Mouse (Mus musculus): ENCODE results near the gene Ltbp3. TPM values are rescaled to one million over a fixed set of nuclear protein-coding genes. Genes with fewer than 3 reads are reported as not detected.

The Ltbp3 gene
- polyA plus RNA-seq, 1 experiment: 136 TPM

DNA sequence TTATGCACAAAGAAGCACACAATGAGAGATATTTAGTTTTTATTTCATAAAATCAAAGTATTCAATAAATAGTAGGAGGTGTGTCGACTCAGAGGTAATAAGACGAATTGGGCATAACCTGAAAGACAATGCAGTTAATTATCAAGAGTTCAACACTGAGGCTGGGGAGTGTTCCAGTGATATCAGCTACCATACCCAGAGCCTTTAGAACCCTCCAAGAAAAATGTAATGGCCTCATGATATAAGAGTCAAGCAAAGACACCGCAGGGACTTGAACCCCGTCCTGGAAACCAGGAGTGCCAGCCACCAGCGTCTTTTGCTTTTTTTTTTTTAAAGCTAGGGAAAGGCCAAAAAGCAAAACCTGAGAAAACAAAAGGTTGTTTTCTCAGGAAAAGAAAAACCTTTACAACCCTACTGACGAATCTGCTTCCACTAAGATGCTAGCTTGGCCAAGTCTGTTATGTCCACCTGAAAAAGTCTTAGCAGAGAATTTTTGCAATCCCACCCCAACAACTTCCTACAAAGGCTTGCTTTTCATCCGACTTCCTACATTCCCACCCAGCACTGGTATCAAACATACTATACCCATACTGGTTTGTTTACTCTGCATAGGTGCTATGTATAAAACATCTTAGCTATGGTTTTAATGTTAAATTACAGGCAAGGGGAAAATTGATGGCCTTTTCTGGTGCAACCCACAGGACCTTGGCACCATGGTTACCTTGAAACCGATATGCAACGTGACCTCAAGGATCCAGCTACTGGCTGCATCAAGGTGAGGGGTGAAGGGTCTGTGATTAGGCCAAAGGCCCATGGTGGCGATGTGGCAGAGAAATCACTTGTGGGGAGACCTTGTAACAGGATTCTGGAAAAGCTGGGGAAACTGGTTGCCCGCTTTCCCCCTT lies 55.2 kb downstream of the Ltbp3 start:
- peak overlapping the region; percentile 20 for H3K27ac ChIP-seq (ENCODE audit: insufficient read depth, low read length)
- peak overlapping the region; percentile 95 for H3K4me3 ChIP-seq (ENCODE audit: insufficient read depth, low read length)
- no peaks in the 10 kb centered on the region for H3K4me1 ChIP-seq (ENCODE audit: control insufficient read depth, insufficient read depth, low read length)
- no peak for TF ChIP-seq CTCF (IDR thresholded peaks at IDR 0.05; ENCODE audit: borderline replicate concordance, insufficient read depth, low read length)
- TF ChIP-seq POLR2A (IDR thresholded peaks at IDR 0.05; ENCODE audit: low read depth, low read length): peak; percentile 63

DNA sequence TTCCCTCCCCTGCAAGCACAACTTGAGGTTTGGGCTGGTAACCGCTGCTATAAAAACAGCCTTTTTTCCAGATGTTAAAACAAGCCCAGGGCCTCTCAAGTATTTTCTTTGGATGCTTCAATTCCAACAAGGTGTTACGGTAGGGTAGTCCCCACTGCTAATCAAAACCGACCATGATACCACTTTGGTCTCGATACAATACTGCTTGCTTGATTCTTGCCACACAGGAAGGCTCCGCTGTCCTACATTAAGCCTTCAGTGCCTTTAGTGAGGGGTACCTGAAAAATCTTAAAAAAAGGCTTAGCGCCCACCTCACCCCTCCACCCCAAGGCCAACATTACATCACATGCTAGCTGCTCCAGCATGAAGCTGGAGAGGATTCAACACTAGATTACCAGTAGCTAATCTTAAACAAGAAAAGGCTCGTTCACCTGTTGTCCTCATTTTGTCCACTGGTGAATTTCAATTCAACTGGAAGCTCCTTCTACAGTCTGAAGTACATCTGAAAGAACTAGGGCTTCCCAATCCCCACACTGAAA lies 55.9 kb downstream of the Ltbp3 start:
- Histone ChIP-seq H3K27ac (ENCODE audit: insufficient read depth, low read length) (peak overlapping the region; percentile 20), H3K4me3 (ENCODE audit: insufficient read depth, low read length) (peak overlapping the region; percentile 95), H3K4me1 (ENCODE audit: control insufficient read depth, insufficient read depth, low read length) (no peaks in the 10 kb centered on the region)
- TF ChIP-seq CTCF (IDR thresholded peaks at IDR 0.05; ENCODE audit: borderline replicate concordance, insufficient read depth, low read length): no peak
- peak; percentile 64 for TF ChIP-seq POLR2A (IDR thresholded peaks at IDR 0.05; ENCODE audit: low read depth, low read length)

DNA sequence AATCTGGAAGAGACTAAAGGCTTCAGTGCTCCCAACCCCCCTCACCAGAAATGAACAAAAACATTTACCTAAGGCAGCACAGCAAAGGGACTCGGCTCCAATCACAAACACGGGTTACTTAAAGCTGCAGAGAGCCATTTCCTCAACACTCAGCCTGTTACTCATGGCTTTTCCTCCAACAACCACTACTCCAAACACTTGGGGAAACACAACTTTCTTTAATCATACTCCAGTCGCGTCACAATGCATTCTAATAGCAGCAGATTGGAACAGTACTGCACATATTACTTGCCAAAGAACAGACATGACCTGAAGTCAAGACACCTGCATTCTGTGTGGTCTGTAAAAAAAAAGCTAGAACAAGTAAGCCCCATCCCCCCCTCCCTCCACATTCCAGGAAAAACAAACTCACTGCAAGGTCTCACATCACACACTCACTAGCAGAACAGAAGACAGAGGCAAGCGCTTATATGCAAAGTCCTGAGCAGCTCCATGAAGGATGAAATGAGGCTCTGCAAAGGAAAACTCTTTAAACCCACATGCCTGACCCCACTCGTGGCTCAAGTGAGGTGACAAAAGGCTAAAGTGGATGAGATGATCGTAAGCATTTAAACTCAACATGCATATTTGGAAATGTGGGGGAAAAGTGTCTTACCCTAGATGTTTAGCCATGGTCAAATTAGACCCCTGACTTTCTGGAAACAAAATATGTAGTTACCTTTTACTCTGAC lies 56.8 kb downstream of the Ltbp3 start:
- Histone ChIP-seq H3K4me3 (ENCODE audit: insufficient read depth, low read length) (peak overlapping the region; percentile 95), H3K27ac (ENCODE audit: insufficient read depth, low read length) (peak overlapping the region; percentile 20), H3K4me1 (ENCODE audit: control insufficient read depth, insufficient read depth, low read length) (no peaks in the 10 kb centered on the region)
- no peak for TF ChIP-seq CTCF (IDR thresholded peaks at IDR 0.05; ENCODE audit: borderline replicate concordance, insufficient read depth, low read length)
- peak; percentile 66 for TF ChIP-seq POLR2A (IDR thresholded peaks at IDR 0.05; ENCODE audit: low read depth, low read length)

DNA sequence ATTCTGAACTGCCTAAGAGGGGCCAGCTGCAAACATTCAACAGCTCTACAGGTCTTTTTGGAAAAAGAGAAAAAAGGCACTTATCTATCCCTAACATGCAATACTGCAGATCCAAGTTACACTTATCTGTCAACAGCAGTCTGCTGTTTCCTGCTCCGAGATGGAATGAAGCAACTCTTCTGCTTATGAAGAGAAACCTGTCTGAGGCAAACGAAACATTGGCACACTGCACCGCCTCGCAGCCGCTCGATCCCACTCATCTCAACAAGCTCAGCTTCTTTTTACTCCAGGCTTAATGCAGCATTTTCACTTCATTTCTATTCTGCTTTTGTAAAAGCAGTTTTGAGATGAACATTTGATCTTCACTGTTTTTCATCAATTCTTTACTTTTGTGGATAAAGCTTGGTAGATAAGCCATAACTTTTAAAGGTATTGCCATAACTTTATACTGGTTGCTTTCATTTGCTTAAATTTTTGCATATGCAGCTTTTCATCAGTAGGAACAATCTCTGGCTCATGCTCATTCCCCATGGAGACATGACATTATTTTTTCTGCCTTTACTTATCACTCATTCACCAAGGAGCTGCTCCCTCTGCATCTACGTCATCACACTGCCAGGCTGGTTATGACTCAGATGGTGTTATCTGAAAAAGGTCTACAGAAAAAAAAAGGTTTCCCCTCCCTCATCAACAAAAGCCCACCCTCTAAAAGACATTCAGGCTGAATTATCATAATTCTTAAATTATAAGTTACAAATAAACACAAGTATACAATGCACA lies 58.2 kb downstream of the Ltbp3 start:
- Histone ChIP-seq H3K27ac (ENCODE audit: insufficient read depth, low read length) (peak overlapping the region; percentile 62), H3K4me1 (ENCODE audit: control insufficient read depth, insufficient read depth, low read length) (0 out of 2 replicates have a peak, but pooled peaks cover under 1% of the 10 kb centered on the region), H3K4me3 (ENCODE audit: insufficient read depth, low read length) (peak overlapping the region; percentile 99)
- peak; percentile 73 for TF ChIP-seq POLR2A (IDR thresholded peaks at IDR 0.05; ENCODE audit: low read depth, low read length)
- TF ChIP-seq CTCF (IDR thresholded peaks at IDR 0.05; ENCODE audit: borderline replicate concordance, insufficient read depth, low read length): no peak

DNA sequence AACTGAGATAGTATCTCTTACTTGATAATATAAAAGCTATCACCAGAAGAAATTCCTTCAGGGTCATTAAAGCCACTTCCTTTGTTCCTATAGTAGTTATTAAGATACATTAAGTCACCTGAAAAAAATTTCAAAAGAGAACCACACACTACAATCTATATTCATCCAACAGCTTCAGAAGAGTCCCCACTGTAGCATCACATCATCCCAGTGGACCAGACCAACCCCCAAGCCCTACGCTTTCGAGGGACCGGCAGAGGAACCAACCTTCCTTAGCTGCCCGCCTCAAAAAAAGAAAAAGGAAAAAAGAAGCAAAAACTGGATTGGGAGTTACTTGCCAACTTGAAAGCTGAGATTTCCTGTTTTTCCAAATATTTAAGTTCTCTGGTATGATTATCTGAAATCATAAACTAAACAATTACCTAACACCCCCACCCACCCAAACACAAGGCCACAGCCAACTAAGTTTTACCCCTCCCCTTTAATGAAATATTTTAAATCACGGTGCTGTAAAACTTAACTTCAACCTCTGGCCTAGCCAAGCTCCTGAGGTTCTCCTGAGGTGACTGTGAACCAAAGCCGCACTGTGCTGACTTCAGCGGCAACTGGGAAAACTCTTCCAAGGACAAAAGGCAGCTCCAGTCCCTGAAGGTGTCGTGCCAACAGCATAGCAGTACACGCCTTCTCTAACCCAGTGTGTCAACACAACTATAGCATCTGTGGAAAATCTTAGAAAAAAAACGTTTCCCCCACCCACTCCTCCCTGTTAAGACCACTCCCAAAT lies 59.1 kb downstream of the Ltbp3 start:
- H3K27ac ChIP-seq (ENCODE audit: insufficient read depth, low read length): peak overlapping the region; percentile 78
- H3K4me3 ChIP-seq (ENCODE audit: insufficient read depth, low read length): peak overlapping the region; percentile 97
- TF ChIP-seq CTCF (IDR thresholded peaks at IDR 0.05; ENCODE audit: borderline replicate concordance, insufficient read depth, low read length): no peak
- TF ChIP-seq POLR2A (IDR thresholded peaks at IDR 0.05; ENCODE audit: low read depth, low read length): peak; percentile 81
- peaks cover 4% of the 10 kb centered on the region; the same call in 1 of the 2 replicates for H3K4me1 ChIP-seq (ENCODE audit: control insufficient read depth, insufficient read depth, low read length)

DNA sequence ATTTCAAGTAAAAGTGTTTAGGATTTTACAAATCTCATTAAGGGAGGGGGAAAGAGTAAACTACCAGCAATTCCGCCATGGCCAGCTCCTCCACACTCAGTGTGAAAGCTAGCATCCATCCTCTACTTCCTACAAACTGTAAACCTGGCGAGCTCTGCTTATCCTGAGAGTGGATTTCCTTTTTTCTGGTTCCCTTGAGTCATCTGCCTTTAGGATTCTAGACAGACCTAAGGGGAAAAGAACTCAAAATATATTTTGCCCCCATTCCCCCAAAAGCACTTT lies 59.6 kb downstream of the Ltbp3 start:
- H3K27ac ChIP-seq (ENCODE audit: insufficient read depth, low read length): peak overlapping the region; percentile 78
- peaks cover 8% of the 10 kb centered on the region for H3K4me1 ChIP-seq (ENCODE audit: control insufficient read depth, insufficient read depth, low read length)
- no peak for TF ChIP-seq CTCF (IDR thresholded peaks at IDR 0.05; ENCODE audit: borderline replicate concordance, insufficient read depth, low read length)
- TF ChIP-seq POLR2A (IDR thresholded peaks at IDR 0.05; ENCODE audit: low read depth, low read length): no peak; the same call in 1 of the 2 replicates
- peak overlapping the region; percentile 97 for H3K4me3 ChIP-seq (ENCODE audit: insufficient read depth, low read length)

DNA sequence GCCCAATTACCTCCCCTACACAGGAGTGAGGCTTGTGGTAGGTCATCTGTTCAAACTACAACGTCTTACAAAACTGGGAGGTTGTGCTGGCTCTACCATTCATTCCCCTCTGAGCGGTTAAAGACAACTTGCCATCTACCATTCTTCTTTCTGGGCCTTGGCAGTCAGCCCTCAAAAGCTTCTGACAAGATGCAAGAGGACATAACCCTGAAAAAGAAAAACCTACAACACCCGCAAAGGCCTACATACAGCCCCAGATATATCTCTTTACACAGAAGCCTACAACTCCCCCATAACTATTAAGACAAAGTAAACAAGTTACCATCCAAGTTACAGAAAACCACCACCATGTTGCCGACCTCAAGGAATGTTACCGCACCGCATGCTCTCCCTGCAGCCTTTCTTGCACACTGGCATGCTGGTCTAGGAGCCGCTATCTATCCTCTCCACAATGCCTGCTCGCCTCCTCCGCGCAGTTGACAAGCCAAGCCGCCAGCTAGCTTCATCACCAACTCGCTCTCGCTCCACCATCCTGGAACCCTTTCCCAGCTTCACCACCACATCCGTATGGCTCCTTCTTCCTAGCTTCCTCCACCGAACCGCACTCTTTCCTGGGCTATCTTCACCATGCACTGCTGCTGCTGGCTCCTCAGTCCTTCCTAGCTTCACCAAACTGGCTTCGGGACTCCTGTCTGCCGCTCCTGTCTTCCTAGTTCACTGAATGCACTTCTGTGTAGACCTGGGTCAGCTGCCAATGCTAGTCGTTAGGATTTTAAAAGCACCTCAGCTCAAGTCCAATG lies 60.1 kb downstream of the Ltbp3 start:
- TF ChIP-seq CTCF (IDR thresholded peaks at IDR 0.05; ENCODE audit: borderline replicate concordance, insufficient read depth, low read length) (0 out of 2 replicates have a peak, but pooled peaks have one; percentile 15), POLR2A (IDR thresholded peaks at IDR 0.05; ENCODE audit: low read depth, low read length) (peak; percentile 99)
- peak overlapping the region; percentile 97 for H3K4me3 ChIP-seq (ENCODE audit: insufficient read depth, low read length)
- H3K27ac ChIP-seq (ENCODE audit: insufficient read depth, low read length): peak overlapping the region; percentile 78
- H3K4me1 ChIP-seq (ENCODE audit: control insufficient read depth, insufficient read depth, low read length): peaks cover 10% of the 10 kb centered on the region

DNA sequence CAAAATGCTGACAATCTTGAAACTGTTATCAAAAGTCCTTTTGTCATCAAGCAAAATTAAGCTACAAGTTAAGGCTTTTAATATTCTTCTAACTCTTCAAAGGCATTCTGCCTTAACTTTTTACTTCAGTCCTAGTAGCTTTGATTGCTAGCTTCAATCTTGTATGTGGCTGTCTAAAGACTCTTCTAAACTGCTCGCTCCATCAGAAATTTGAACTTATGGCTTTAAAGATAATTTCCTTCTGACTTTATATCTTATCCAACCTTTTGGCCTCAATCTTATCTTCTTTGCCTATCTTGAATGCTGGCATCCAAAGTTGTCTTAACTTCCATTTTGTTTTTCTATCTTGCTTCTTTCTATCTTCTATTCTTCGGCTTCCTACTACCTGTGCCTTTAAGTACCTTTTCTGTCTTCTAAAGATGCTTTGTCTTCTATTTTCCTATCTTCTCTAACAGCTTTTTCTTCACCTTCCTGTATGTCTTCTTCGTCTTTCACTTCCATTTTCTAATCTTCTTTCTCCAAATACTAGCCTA lies 60.8 kb downstream of the Ltbp3 start:
- Histone ChIP-seq H3K4me3 (ENCODE audit: insufficient read depth, low read length) (peak overlapping the region; percentile 97), H3K27ac (ENCODE audit: insufficient read depth, low read length) (peak overlapping the region; percentile 78), H3K4me1 (ENCODE audit: control insufficient read depth, insufficient read depth, low read length) (peaks cover 13% of the 10 kb centered on the region)
- no peak for TF ChIP-seq CTCF (IDR thresholded peaks at IDR 0.05; ENCODE audit: borderline replicate concordance, insufficient read depth, low read length)
- no peak for TF ChIP-seq POLR2A (IDR thresholded peaks at IDR 0.05; ENCODE audit: low read depth, low read length)

All from embryonic fibroblast, embryonic 13.5 days (primary cell).